Mouse (Mus musculus): ENCODE measurements around the gene Cdk2ap2. TPM values are rescaled to one million over a fixed set of nuclear protein-coding genes. Genes with fewer than 3 reads are reported as not detected.
"Not testable (repeated sequence)": the region's sequence is repeated elsewhere in the genome, so short reads cannot be mapped to it uniquely, and the experiment has no call there.

The Cdk2ap2 gene
- polyA plus RNA-seq (2016; fragmentation: Nextera tagmentation; extraction: Ambion mirVana) = 55.6 and 55.7 TPM in 2 replicates

DNA sequence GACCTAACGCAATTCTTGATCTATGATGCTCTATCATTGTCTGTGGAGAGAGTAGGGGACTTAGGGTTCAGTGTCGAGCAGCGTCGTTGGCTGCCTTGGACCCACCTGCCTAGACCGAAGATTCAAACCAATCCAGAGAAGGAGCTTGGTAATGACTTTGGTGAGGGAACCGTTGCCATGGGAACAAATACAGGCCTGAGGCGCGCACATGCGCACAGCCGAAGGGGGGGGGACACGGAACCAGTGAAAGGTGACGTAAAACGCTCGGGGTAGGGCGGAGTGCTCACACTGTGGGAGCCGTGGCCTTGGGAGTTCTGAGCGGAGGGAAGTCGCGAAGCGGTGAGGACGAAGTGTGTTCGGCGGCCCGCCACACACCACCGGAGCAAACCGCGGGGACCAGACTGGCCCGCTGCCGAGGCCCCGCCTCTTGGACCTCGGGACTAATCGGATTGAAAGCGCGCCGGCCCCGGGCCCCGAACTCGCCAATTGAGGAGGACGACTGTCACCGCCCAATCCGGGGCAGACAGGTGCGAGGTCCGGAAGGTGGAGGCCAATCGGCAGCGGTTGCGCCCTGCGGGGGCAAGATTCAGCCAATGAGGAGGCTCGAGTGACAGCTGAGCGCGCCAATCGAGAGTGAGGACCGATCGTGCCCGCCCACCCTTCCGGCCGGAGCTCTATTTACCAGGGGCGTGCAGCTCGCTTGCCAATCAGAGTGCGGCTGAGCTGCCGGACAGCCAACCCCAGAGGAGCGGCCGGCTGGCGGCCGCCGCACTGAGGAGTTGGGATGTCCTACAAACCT is at the start of gene Cdk2ap2:
TSS of gene Cdk2ap2 (plus strand) at position 541 of the 799 bp plus-strand sequence.
- H3K36me3 ChIP-seq = no peaks in the 10 kb centered on the region
- H3K27me3 ChIP-seq = peaks cover 33% of the 10 kb centered on the region
- peak within 1 kb of the TSS; percentile 62 for H3K4me3 ChIP-seq
- H3K4me1 ChIP-seq = peaks cover 35% of the 10 kb centered on the region
- peak within 1 kb of the TSS; percentile 53 for H3K9ac ChIP-seq
- no peaks in the 10 kb centered on the region for H3K9me3 ChIP-seq
- WGBS = under 1% methylated on average over 65 of the region's 65 CpGs
- ATAC-seq (ENCODE audit: insufficient number of reproducible peaks, insufficient read depth, low FRiP score, low TSS enrichment) = peak; percentile 92
- H3K27ac ChIP-seq = peak within 1 kb of the TSS; percentile 77
- peak within 1 kb of the TSS; percentile 72 for H3K4me2 ChIP-seq (replicated peaks)

DNA sequence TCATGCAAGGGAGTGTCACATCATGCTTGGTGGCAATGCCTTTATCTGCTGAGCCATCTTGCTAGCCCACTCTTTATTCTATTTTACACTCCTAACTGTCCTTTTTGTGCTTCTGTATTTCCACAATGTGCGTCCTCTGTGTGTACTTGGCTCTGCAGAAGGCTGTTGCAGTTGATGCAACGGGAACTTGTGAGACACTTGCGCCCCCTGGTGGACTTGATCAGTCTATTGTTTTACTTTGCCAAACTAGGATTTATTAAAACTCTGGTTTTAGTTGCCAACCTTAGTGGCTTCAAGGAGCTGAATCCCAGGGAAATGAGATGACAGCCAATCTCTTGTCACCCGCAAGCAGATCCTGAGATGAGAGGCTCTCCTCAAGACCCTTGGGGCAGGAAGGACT is 49.1 kb upstream of the Cdk2ap2 start:
- Histone ChIP-seq H3K9me3 (0 out of 2 replicates have a peak, but pooled peaks cover 3% of the 10 kb centered on the region), H3K4me1 (0 out of 2 replicates have a peak, but pooled peaks cover 2% of the 10 kb centered on the region), H3K27ac (no peak overlapping the region), H3K4me3 (no peak overlapping the region), H3K4me2 (replicated peaks) (no peak overlapping the region), H3K36me3 (no peaks in the 10 kb centered on the region), H3K27me3 (no peaks in the 10 kb centered on the region), H3K9ac (no peak overlapping the region)
- ATAC-seq (ENCODE audit: insufficient number of reproducible peaks, insufficient read depth, low FRiP score, low TSS enrichment) = no peak
- 14% methylated on average over 4 of the region's 4 CpGs for WGBS

DNA sequence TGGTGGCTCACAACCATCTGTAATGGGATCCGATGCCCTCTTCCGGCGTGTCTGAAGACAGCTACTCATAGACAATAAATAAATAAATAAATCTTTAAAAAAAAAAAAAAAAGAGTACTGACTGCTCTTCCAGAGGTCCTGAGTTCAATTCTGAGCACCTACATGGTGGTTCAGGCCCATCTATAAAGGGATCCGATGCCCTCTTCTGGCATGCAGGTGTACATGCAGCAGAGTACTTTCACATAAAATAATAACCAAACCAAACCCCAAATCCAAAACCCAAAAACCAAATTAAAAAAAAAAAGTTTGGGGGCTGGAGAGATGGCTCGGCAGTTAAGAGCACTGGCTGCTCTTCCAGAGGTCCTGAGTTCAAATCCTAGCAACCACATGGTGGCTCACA is 47.9 kb upstream of the Cdk2ap2 start:
- not testable (repeated sequence) for H3K27ac ChIP-seq; ATAC-seq (ENCODE audit: insufficient number of reproducible peaks, insufficient read depth, low FRiP score, low TSS enrichment); H3K4me1 ChIP-seq

DNA sequence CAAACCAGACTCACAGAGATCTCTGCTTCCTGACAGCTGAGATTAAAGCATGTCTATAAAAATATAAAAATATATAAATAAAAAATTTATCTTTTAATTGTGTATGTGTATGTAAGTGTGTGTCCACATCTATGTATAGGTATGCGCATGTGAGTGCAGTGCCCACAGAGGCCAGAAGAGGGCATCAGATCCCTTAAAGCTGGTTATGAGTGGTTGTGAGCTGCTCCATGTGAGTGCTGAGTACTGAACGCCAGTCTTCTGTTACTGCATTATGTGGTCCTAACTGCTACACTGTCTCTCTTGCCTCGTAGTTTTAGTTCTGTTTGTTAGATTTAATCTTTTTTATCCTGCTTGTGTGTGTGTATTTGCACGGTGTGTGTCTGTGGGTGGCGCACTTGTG is 46.0 kb upstream of the Cdk2ap2 start:
- ATAC-seq (ENCODE audit: insufficient number of reproducible peaks, insufficient read depth, low FRiP score, low TSS enrichment) = no peak
- WGBS = 92% methylated on average over 5 of the region's 5 CpGs

More for the DNA sequence above, 47.9 kb upstream of the Cdk2ap2 start:
- H3K4me2 ChIP-seq (replicated peaks); H3K4me3 ChIP-seq; H3K27me3 ChIP-seq; H3K36me3 ChIP-seq; H3K9me3 ChIP-seq; H3K9ac ChIP-seq: not testable (repeated sequence)
- 90% methylated on average over 5 of the region's 5 CpGs for WGBS

DNA sequence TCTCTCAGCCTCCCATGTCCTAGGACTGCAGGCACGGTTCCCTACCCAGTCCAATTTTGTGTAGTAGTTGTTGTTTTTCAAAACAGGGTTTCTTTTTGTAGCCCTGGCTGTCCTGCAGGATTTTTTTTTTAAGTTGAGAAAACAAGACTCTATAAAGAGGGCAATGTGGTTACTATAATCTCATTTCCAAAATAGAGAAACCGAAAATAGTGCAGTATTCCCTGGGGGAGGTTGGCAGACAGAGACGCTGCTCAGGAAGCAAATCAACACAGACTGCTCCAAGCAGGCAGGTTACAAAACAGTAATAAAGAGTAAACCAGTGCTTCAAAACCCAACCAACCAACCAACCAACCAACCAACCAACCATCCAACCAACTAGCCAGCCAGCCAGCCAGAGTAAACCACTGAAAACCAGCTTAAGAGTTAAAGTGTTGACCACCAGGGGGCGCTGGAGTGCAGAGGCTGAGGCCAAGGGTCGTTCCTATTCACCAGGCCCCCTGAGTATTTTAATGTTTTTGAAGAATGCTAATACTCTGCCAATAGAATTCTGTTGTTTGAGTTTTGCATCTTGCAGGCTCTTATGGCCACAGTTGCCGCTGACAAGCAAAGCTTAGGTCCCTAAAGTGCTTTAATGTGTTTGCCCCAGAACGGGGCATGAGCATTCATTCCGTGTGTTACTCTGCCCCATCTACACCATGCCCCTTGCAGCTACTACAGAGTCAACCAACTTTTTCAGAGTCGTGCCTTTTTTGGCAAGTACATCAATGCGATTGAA is 45.1 kb upstream of the Cdk2ap2 start:
- Histone ChIP-seq H3K4me2 (replicated peaks) (no peak overlapping the region), H3K4me3 (no peak overlapping the region), H3K27ac (no peak overlapping the region), H3K9ac (no peak overlapping the region), H3K9me3 (0 out of 2 replicates have a peak, but pooled peaks cover 3% of the 10 kb centered on the region), H3K27me3 (no peaks in the 10 kb centered on the region), H3K4me1 (0 out of 2 replicates have a peak, but pooled peaks cover 3% of the 10 kb centered on the region), H3K36me3 (no peaks in the 10 kb centered on the region)
- no peak for ATAC-seq (ENCODE audit: insufficient number of reproducible peaks, insufficient read depth, low FRiP score, low TSS enrichment)
- WGBS = 50% methylated on average over 10 of the region's 10 CpGs

More for the DNA sequence above, 46.0 kb upstream of the Cdk2ap2 start:
- Histone ChIP-seq H3K4me3 (no peak overlapping the region), H3K9ac (no peak overlapping the region), H3K27ac (no peak overlapping the region), H3K4me1 (0 out of 2 replicates have a peak, but pooled peaks cover 3% of the 10 kb centered on the region), H3K4me2 (replicated peaks) (no peak overlapping the region), H3K9me3 (0 out of 2 replicates have a peak, but pooled peaks cover 3% of the 10 kb centered on the region), H3K27me3 (no peaks in the 10 kb centered on the region), H3K36me3 (no peaks in the 10 kb centered on the region)

DNA sequence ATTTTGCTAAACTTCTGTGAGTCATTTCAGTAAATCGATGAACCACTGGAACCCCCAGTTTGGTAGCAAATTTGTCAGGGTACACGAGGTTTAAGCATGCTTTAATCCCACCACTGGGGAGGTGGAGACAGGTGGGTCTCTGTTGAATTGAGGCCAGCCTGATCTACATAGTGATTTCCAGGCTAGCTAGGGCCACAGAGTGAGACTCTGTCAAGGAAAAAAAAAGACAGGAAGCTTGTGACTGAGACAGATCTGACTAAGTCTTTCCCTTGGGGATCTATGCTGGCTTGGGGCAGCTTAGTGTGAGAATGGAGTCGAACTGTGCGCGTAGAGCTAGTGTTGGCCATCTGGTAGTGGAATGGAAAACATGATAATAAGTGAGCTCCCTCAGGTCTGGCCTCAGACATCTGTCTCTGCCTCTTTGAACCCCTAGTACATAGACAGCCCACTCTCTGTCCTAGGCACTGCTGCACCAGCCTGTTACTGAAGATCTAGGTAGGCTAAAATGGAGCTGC is 44.4 kb upstream of the Cdk2ap2 start:
- WGBS = 77% methylated on average over 5 of the region's 5 CpGs
- Histone ChIP-seq H3K36me3 (no peaks in the 10 kb centered on the region), H3K4me1 (0 out of 2 replicates have a peak, but pooled peaks cover 3% of the 10 kb centered on the region), H3K9me3 (0 out of 2 replicates have a peak, but pooled peaks cover 3% of the 10 kb centered on the region), H3K4me2 (replicated peaks) (no peak overlapping the region), H3K27ac (no peak overlapping the region), H3K9ac (no peak overlapping the region), H3K27me3 (no peaks in the 10 kb centered on the region), H3K4me3 (no peak overlapping the region)
- ATAC-seq (ENCODE audit: insufficient number of reproducible peaks, insufficient read depth, low FRiP score, low TSS enrichment) = no peak

DNA sequence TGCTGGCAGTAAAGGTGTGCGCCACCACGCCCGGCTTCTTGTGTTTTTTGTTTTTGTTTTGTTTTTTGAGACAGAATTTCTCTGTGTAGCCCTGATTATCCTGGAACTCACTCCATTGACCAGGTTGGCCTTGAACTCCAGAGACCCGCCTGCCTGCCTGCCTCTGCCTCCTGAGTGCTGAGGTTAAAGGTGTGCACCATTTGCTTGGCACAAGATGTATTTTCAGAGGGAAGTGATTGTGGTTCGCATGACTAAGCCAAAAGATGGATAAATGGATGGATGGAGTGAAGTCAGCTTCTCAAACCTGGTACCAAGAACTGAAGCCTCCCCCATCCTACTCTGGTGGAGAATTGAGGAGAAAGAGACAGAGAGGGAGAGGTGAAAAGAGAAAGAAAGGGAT is 42.4 kb upstream of the Cdk2ap2 start:
- Histone ChIP-seq H3K4me1 (0 out of 2 replicates have a peak, but pooled peaks cover 3% of the 10 kb centered on the region), H3K9me3 (0 out of 2 replicates have a peak, but pooled peaks cover 3% of the 10 kb centered on the region), H3K27me3 (no peaks in the 10 kb centered on the region), H3K36me3 (no peaks in the 10 kb centered on the region), H3K9ac (no peak overlapping the region), H3K27ac (no peak overlapping the region), H3K4me3 (no peak overlapping the region), H3K4me2 (replicated peaks) (no peak overlapping the region)
- ATAC-seq (ENCODE audit: insufficient number of reproducible peaks, insufficient read depth, low FRiP score, low TSS enrichment) = no peak
- 81% methylated on average over 5 of the region's 5 CpGs for WGBS

DNA sequence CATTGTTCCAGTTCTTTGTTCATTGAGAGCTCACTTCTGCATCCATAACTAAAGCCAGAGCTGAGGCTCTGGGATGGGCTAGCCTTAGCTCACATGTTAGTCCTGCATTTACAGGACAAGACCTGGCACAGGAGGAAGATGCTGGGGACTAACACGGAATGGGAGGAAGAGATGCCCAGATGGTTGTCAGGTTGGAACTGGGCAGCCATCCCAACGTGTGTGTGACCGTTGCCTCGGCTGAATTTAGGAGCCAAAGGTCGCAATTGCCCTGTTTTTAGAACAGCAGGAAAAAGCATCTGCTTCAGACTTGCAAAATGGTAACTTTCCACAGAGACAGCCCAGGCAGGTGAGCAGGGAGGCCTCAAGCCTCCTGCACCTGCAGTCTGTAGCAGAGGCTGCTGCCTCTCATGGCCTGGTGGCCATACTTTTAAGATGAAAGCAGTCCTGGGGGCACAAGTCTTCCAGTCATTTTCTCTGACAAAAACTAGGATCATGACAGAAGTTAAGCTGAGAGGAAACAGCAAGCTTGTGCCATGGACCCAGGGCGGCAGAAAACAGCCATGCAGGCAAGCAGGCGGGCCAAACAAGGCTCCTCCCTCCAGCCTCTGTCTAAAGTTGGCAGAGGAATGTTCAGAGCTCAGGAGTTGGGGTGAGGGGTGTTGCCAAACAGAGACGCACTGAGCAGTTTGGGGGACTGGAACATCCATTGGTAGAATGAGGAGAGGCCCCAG is 41.6 kb upstream of the Cdk2ap2 start:
- H3K36me3 ChIP-seq = no peaks in the 10 kb centered on the region
- H3K4me1 ChIP-seq = 0 out of 2 replicates have a peak, but pooled peaks cover 3% of the 10 kb centered on the region
- ATAC-seq (ENCODE audit: insufficient number of reproducible peaks, insufficient read depth, low FRiP score, low TSS enrichment) = no peak
- no peak overlapping the region for H3K27ac ChIP-seq
- H3K9ac ChIP-seq = no peak overlapping the region
- WGBS = 65% methylated on average over 8 of the region's 8 CpGs
- H3K4me3 ChIP-seq = no peak overlapping the region
- H3K9me3 ChIP-seq = 0 out of 2 replicates have a peak, but pooled peaks cover 3% of the 10 kb centered on the region
- H3K4me2 ChIP-seq (replicated peaks) = no peak overlapping the region
- H3K27me3 ChIP-seq = no peaks in the 10 kb centered on the region

DNA sequence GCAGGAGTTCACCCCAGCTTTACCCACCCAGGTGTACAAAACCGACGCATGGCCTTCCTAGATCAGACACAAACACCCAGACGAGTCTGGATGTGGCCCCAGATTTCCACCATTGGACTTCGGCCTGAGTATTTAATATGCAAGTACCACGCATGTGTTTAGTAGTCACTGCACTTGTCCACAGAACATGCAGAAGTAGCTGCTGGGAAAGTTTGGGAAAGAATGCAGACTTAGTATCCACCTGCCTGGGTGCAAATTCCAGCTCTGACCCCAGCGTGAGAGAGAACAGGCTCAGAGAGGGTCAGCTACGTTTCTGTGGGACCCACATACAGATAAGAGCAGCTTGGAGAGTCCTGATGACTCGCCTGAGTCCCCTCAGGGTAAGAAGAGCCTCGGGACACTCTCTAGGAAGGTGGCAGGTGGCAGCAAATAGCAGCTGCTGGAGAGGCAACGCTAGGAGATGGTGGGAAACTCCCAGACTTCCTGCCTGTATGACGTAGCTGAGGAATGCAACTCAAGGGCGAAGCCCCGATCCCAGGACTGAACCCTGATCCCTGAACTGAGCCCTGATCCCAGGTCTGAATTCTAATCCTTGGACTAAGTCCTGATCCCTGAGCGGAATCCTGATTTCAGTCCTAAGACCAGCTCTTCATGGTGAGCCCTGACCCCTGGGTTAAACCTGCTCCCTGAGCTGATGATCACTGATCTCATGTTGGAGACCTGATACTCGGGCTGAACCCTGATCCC is 40.9 kb upstream of the Cdk2ap2 start:
- H3K27ac ChIP-seq = no peak overlapping the region
- no peaks in the 10 kb centered on the region for H3K36me3 ChIP-seq
- no peak overlapping the region for H3K4me2 ChIP-seq (replicated peaks)
- H3K9me3 ChIP-seq = 0 out of 2 replicates have a peak, but pooled peaks cover under 1% of the 10 kb centered on the region
- no peaks in the 10 kb centered on the region for H3K27me3 ChIP-seq
- no peak overlapping the region for H3K9ac ChIP-seq
- H3K4me3 ChIP-seq = no peak overlapping the region
- no peak for ATAC-seq (ENCODE audit: insufficient number of reproducible peaks, insufficient read depth, low FRiP score, low TSS enrichment)
- H3K4me1 ChIP-seq = 0 out of 2 replicates have a peak, but pooled peaks cover 3% of the 10 kb centered on the region
- 53% methylated on average over 15 of the region's 15 CpGs for WGBS

DNA sequence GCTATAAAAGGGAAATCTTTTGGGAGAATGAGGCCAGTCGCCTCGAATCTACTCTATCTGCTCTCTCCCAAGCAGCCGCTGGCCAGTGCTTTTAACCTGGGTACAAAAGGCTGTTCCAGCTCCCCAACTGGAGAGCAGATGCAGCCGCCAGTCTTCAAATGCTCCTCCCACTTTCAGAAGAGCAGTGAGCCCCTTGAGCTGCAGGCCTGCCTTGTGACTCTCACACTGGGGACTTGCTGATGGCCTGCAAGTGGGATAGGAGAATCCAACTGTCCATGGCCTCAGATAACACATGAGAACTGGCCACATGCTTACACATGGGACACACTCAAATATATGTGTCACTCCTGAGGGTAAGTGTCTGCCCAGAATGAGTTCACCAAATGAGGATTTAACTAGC is 40.3 kb upstream of the Cdk2ap2 start:
- H3K4me2 ChIP-seq (replicated peaks) = no peak overlapping the region
- H3K27ac ChIP-seq = no peak overlapping the region
- WGBS = 48% methylated on average over 4 of the region's 4 CpGs
- ATAC-seq (ENCODE audit: insufficient number of reproducible peaks, insufficient read depth, low FRiP score, low TSS enrichment) = no peak
- no peak overlapping the region for H3K4me3 ChIP-seq
- H3K36me3 ChIP-seq = no peaks in the 10 kb centered on the region
- H3K9ac ChIP-seq = no peak overlapping the region
- H3K9me3 ChIP-seq = no peaks in the 10 kb centered on the region
- H3K4me1 ChIP-seq = 0 out of 2 replicates have a peak, but pooled peaks cover 3% of the 10 kb centered on the region
- no peaks in the 10 kb centered on the region for H3K27me3 ChIP-seq
